Mouse (Mus musculus) urinary bladder, postnatal 4 days (tissue): ENCODE measurements around the gene Cnn2.

Experiments
- DNase-seq, 2 experiments: peaks; one replicate each; pipeline ENCODE4 v3.0.0; 2021 to 2022; ENCODE audit warnings: low spot score in 2 of 2

Gene Cnn2

DNA sequence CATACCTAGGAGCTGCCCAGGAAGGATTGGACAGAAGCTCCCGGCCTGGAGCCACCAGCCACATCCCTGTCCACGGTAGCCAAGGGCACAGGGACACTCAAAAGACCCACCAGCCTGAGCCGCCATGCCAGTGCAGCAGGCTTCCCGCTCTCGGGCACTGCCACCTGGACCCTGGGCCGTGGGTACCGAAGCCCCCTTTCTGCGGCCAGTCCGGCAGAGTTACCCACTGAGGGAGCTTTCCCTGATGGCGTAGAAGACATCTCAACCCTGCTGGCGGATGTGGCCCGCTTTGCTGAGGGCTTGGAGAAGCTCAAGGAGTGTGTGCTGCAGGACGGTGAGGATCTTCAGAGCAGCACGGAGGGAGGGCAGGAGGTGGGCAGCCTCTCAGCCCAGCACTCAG lies 29.4 kb downstream of the Cnn2 start:
- DNase-seq = no peak

DNA sequence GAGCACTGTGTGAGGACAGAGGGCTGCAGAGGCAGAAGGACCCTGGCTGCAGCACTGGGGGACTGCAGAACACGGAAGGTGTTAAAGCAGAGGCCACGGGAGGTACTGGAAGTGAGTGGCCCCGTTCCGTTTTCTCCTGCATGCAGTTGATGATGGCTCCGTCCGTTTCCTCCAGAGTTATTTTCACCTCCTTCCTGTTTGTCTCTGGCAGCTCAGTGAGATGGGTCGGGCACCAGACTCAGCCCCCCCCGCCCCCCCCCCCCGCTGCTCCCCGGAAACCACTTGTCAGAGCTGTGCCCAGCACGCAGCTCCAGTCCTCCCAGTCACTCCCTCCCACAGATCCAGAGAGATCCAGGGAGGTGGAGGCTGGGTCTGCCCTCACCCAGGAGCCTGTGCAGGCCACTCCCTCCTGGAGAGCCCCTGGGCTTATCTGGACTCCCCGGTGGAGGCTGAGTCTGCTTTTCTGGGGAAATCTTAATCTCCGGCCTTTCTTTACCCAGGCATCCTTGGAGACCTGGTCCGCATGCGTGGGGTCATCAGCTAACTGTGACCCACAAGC lies 30.4 kb downstream of the Cnn2 start:
- no peak for DNase-seq

DNA sequence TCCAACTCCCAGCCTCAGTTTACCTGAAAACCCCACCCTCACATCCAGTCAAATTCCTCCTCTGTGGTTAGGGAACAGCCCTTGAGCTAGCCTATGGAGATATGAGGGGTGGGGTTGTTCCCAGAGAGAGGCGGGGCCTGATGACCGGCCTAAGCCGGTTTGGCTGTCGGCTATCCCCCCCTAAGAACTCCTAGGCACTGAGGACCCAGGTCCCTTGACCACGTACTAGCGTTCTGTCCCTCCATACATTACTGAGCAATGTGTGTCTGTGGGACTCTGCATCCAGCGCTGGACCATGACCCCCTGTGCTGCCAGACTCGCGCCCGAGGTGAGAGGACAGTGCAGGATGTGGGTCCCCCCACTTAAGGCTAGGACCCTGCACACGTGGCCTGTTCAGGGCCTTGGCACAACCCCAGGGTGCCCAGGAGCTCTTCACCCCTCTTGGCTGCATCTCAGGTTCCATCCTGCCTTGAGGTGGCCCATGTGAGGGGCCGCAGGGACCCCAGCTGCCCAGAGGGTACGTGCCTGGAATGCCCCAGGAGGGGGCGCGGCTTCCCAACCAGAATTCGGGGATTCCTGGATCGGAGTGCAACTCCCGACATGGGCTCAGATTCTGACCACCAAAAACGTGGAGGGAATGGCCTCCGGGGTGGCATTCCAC lies 31.2 kb downstream of the Cnn2 start:
- no peak for DNase-seq

GRCm38 (mm10) chr10:80020191-80020590 lies 31.8 kb downstream of the Cnn2 start:
- no peak for DNase-seq

- DNase-seq = no peak
Observed at GRCm38 (mm10) chr10:80020603-80021319, 32.4 kb downstream of the Cnn2 start.

DNA sequence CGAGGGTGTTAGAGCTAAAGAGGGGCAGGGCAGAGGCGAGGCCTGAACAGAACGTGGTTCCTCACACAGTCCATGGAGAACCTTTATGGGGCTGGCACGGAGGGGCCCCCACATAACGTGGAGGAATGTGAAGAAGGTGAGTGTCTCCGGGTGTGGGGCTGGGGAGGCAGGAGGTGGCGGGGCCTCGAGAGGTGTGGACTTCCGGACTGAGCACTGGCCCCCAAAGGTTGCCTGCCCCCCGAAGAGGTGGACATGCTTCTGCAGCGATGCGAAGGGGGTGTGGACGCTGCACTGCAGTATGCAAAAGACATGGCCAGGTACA lies 32.9 kb downstream of the Cnn2 start:
- DNase-seq = no peak

DNA sequence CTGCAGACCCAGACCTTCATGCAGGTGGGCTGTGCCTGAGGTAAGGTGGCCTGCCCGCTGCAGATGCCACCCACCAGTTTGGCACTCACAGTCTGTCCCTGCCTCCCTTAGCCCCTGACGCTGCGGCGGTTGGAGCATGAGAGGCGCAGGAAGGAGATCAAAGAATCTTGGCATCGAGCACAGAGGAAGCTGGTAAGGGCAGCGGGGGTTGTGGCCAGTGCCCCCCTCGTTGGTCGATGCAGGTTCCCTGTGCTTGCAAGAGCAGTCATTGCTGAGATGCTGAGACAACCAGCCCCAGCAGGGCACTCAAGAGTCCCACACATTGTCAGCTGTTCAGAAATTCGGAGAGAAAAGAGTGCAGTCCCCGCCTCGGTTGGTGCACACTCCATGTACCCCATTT lies 33.8 kb downstream of the Cnn2 start:
- no peak for DNase-seq

DNA sequence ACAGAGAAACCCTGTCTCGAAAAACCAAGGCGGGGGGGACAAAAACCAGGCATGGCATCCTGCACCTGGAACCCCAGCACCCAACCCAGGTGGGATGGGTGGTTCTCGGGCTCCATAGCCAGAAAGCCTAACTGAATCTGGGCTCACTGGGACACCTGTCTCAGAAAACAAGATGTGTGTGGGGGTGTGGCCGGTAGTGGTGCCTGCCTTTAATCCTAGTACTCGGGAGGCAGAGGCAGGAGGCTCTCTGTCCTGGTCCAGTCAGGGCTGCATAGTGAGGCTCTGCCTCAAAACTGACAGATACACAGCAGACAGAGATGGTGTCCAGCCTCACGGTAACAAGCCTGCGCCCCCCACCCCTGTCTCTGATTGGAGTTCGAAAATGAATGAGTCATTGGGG lies 34.4 kb downstream of the Cnn2 start:
- DNase-seq = no peak

DNA sequence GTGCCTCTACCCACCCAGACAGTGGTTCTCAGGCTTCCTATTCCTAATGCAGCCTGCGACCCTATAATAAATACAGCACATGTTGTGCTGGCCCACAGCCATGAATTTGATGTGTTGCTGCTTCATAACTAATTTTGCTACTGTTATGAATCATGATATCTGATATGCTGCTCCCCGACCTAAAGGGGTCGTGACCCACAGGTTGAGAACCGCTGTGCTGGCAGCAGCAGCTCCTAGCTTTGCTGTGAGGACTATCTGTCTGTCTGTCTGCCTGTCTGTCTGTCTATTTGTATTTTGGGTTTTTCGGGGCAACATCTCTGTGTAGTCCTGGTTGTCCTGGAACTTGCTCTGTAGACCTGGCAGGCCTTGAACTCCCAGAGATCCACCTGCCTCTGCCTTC lies 35.4 kb downstream of the Cnn2 start:
- DNase-seq = no peak

GRCm38 (mm10) chr10:80024229-80025043 lies 36.1 kb downstream of the Cnn2 start:
- DNase-seq = no peak

DNA sequence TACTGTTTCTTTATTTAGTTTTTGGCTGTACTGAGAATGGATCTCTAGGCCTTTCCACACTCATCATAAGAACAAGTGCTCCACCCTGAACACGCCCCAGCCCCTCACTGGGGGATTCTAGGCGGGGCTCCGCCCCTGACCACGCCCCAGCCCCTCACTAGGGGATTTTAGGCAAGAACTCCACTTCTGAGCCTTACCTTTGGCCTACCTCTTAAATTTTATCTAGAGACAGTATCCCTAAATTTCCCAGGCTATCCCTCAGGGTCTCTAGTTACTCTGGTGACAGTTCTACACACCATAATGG lies 36.6 kb downstream of the Cnn2 start:
- no peak for DNase-seq

DNA sequence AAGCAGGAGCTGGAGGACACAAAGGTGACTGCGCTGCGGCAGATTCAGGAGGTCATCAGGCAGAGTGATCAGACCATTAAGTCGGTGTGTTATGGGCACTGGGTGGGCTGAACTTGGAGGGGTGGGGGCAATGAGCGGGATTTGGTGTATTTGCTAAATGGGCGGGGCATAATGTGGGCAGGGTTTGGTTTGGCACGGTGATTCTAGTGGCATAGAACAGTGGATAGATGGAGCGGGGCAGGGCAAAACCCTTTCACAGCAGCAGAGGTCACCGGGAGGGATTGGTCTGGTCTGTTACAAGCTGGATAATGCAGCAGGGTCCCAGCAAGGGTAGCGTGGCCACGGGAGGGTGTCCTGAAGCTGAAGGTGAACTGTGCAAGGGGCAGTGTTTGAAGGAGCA lies 37.1 kb downstream of the Cnn2 start:
- DNase-seq = no peak

DNA sequence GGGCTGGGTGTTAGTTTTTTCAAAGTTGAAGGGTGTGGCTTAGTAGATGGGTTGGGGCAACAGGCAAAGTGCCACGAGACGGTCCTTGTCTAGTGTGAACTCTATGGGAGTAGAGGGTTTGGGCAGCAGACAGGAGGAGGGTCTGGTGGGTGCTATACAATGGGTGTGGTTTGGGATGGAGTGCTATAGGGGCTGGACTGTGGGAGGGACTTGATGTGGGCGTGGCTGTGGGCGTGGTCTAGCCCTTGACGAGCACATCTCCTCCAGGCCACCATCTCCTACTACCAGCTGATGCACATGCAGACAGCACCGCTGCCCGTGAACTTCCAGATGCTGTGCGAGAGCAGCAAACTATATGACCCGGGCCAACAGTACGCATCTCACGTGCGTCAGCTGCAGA lies 37.5 kb downstream of the Cnn2 start:
- no peak for DNase-seq

DNA sequence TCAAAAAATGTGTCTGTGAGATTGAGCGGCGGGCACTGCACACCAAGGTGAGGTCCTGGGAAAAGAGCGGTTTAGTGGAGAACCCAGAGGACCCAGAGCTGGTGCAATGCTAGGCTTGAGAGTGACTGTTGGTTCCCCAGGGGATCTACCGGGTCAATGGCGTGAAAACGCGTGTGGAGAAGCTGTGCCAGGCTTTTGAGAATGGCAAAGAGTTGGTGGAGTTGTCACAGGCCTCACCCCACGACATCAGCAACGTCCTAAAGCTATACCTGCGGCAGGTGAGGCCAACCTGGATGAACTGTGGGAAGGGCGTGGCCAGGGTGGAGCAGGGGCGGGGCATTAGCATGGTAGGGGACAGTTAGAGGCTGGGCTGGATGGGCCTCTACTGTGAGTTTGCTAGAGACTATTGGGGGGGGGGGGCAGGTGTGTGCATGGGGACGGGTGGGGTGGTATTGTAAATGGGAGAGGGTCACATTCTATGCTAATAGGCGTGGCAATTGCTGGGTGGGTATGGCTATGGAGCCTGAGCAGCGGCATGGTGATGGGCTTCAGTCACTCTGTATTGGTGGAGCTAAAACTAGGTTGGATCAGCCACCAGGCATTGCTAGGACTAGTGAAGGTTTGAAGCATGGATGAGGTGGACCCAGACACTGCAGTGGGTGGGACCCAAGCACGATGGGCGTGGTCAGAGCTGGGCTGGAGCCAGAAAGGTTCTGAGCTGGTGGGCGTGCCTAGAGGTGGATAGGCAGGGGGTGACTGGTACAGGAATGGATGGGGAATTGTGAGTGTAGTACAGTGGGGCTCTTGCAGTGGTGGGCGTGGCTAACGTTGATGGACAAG lies 39.5 kb downstream of the Cnn2 start:
- no peak for DNase-seq

GRCm38 (mm10) chr10:80028521-80028846 lies 40.1 kb downstream of the Cnn2 start:
- DNase-seq = no peak

- no peak for DNase-seq
Observed at GRCm38 (mm10) chr10:80030191-80030590, 41.8 kb downstream of the Cnn2 start.

DNA sequence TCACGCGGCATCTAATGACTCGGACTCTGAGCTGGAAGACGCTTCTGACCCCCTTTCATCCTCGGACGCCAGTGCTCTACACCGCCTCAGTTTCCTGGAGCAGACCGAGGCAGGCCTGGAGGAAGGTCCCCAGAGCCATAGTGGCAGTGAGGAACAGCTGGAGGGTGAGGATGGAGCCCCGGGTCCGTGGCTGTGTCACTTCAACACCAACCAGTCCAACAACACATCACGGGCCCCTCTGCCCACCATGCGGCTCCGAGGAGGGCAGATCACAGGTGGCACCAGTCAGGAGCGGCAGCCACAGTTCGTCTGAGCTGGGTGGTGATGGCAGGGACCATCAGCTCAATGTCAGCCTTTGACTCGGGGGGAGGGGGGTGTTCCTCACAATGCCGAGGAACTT lies 42.4 kb downstream of the Cnn2 start:
- no peak for DNase-seq

GRCm38 (mm10) chr10:80032799-80033480 lies 44.6 kb downstream of the Cnn2 start:
- peak in 1 of 2 experiments; percentile 65 for DNase-seq

- no peak for DNase-seq
Observed at GRCm38 (mm10) chr10:80033511-80034391, 45.4 kb downstream of the Cnn2 start.

DNA sequence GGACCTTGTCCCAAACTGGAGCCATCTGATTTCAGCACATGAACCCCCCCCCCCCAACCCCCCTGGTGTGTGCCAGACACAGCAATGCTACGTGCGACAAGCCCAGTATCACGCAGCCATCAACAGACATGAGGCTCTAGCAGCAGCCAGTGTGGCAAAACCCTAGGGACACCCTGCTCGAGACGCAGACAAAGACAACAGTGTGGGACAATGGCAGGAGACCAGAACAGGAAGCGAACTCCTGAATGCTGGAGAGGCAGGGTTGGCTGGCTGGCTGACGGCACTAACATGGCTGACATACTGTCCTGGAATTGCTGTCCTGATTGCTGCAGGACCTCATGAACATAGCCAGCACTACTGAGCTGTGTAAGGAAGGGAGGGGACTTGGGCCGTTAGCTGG lies 46.8 kb downstream of the Cnn2 start:
- DNase-seq = no peak

DNA sequence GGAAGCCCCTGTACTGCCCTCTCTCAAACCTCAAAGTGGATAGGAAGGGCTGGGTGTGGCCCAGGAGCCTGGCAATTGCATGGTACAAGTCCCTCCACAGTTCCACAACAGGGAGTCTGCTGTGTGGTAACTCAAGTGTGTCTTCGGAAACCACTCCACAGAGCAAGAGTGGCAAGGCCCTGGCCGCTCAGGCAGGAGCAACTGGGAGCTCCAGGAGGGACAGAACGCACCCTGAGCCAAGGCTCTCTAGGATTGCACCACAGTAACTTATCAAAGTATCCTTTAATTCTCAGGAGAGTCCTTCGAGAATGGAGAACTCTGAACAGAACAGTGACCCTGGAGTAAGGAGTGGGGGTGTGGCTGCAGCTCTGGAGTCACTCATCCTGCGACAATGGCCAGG lies 47.3 kb downstream of the Cnn2 start:
- DNase-seq = no peak
